Mouse (Mus musculus): ENCODE measurements at regions not wholly inside any gene's neighbourhood (a gene's known extent, or its start where the extent isn't known, plus 50 kb on each side); places are given as distances from the start of the nearest gene placed in this dataset.

- Histone ChIP-seq H3K4me1 (ENCODE audit: control insufficient read depth, insufficient read depth, low read length) (peaks cover 9% of the 10 kb centered on the region), H3K27ac (replicated peaks; ENCODE audit: low read depth, low read length) (peak overlapping the region; percentile 86), H3K4me3 (ENCODE audit: low read depth, low read length) (no peak overlapping the region), H3K36me3 (replicated peaks; ENCODE audit: control insufficient read depth, insufficient read depth, low read depth, low read length) (no peaks in the 10 kb centered on the region), H3K4me2 (ENCODE audit: low read depth, low read length) (peak overlapping the region; percentile 10; the same call in 1 of the 2 replicates), H3K9me3 (replicated peaks; ENCODE audit: control insufficient read depth, low read length) (no peaks in the 10 kb centered on the region), H3K9ac (replicated peaks; ENCODE audit: low read length) (peak overlapping the region; percentile 46), H3K27me3 (ENCODE audit: control insufficient read depth, insufficient read depth, low read length) (no peaks in the 10 kb centered on the region; the same call in 1 of the 2 replicates)
- DNase-seq (ENCODE audit: low spot score): peak; percentile 59
- 11% methylated on average over 3 of the region's 5 CpGs for WGBS
- ATAC-seq (replicated peaks; ENCODE audit: insufficient number of reproducible peaks, low FRiP score, low TSS enrichment, low read depth): peak; percentile 31
Measured at GRCm38 (mm10) chr5:111555312-111555957, 138.3 kb downstream of the Mn1 start.

DNA sequence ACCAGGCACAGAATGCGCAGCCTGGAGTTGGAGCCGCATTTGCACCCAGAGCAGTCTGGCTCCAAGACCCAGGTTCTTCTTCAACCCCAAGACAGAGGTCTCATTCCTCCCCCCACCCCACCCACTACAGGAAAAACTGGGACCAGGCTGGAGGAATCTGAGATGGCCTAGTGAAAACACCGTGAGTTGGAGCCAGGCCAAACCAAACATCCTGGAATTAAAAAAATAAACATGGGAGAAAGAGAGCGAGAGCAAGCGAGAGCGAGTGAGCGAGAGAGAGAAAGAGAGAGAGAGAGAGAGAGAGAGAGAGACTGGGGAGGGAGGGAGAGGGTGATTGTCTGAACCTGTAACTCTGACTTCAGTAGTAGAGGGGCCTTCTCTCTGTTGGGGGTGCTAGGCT is 138.8 kb downstream of the Mn1 start:
- Histone ChIP-seq H3K36me3 (replicated peaks; ENCODE audit: control insufficient read depth, insufficient read depth, low read depth, low read length) (no peaks in the 10 kb centered on the region), H3K4me3 (ENCODE audit: low read depth, low read length) (no peak overlapping the region), H3K27me3 (ENCODE audit: control insufficient read depth, insufficient read depth, low read length) (no peaks in the 10 kb centered on the region; the same call in 1 of the 2 replicates), H3K9ac (replicated peaks; ENCODE audit: low read length) (no peak overlapping the region), H3K4me1 (ENCODE audit: control insufficient read depth, insufficient read depth, low read length) (peaks cover 15% of the 10 kb centered on the region), H3K9me3 (replicated peaks; ENCODE audit: control insufficient read depth, low read length) (no peaks in the 10 kb centered on the region), H3K27ac (replicated peaks; ENCODE audit: low read depth, low read length) (peak overlapping the region; percentile 86), H3K4me2 (ENCODE audit: low read depth, low read length) (peak overlapping the region; percentile 10; the same call in 1 of the 2 replicates)
- 31% methylated on average over 7 of the region's 7 CpGs for WGBS
- DNase-seq (ENCODE audit: low spot score): peak; percentile 83
- peak; percentile 26; the same call in 1 of the 2 replicates for ATAC-seq (replicated peaks; ENCODE audit: insufficient number of reproducible peaks, low FRiP score, low TSS enrichment, low read depth)

- H3K9me3 ChIP-seq (replicated peaks; ENCODE audit: control insufficient read depth, low read length): no peaks in the 10 kb centered on the region
- no peak for DNase-seq (ENCODE audit: low spot score)
- no peaks in the 10 kb centered on the region for H3K36me3 ChIP-seq (replicated peaks; ENCODE audit: control insufficient read depth, insufficient read depth, low read depth, low read length)
- ATAC-seq (replicated peaks; ENCODE audit: insufficient number of reproducible peaks, low FRiP score, low TSS enrichment, low read depth): no peak
- H3K4me2 ChIP-seq (ENCODE audit: low read depth, low read length): no peak overlapping the region
- peaks cover 11% of the 10 kb centered on the region; the same call in 1 of the 2 replicates for H3K4me1 ChIP-seq (ENCODE audit: control insufficient read depth, insufficient read depth, low read length)
- no peaks in the 10 kb centered on the region; the same call in 1 of the 2 replicates for H3K27me3 ChIP-seq (ENCODE audit: control insufficient read depth, insufficient read depth, low read length)
- H3K4me3 ChIP-seq (ENCODE audit: low read depth, low read length): no peak overlapping the region
- no peak overlapping the region for H3K9ac ChIP-seq (replicated peaks; ENCODE audit: low read length)
- no peak overlapping the region for H3K27ac ChIP-seq (replicated peaks; ENCODE audit: low read depth, low read length)
- 55% methylated on average over 8 of the region's 9 CpGs for WGBS
Measured at GRCm38 (mm10) chr5:111560432-111560831, 143.3 kb downstream of the Mn1 start.

DNA sequence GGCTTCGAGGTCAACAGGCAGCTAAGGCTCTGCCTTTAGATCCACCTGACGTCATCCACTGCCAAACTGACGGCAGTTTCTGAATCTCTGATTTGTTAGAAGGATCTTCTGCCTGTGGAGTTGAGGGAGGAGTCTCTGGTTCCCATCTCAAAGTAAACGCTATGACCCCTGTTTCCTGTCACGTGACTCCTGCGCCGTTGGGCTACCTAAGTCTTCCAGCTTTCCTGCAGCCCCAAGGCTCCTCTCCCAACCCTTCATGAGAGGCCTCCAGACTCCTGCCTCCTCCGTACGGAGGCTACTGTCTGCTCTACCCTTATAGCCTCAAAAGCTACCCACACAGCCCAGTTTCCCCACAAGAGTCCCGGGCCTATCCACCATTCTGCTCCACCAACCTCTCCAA is 144.1 kb downstream of the Mn1 start:
- no peak overlapping the region for H3K27ac ChIP-seq (replicated peaks; ENCODE audit: low read depth, low read length)
- ATAC-seq (replicated peaks; ENCODE audit: insufficient number of reproducible peaks, low FRiP score, low TSS enrichment, low read depth) (no peak), DNase-seq (ENCODE audit: low spot score) (no peak)
- H3K9ac ChIP-seq (replicated peaks; ENCODE audit: low read length): no peak overlapping the region
- H3K9me3 ChIP-seq (replicated peaks; ENCODE audit: control insufficient read depth, low read length): no peaks in the 10 kb centered on the region
- no peak overlapping the region for H3K4me2 ChIP-seq (ENCODE audit: low read depth, low read length)
- WGBS: 61% methylated on average over 10 of the region's 10 CpGs
- no peaks in the 10 kb centered on the region; the same call in 1 of the 2 replicates for H3K27me3 ChIP-seq (ENCODE audit: control insufficient read depth, insufficient read depth, low read length)
- no peak overlapping the region for H3K4me3 ChIP-seq (ENCODE audit: low read depth, low read length)
- peaks cover 8% of the 10 kb centered on the region; the same call in 1 of the 2 replicates for H3K4me1 ChIP-seq (ENCODE audit: control insufficient read depth, insufficient read depth, low read length)
- H3K36me3 ChIP-seq (replicated peaks; ENCODE audit: control insufficient read depth, insufficient read depth, low read depth, low read length): no peaks in the 10 kb centered on the region

- Histone ChIP-seq H3K4me1 (ENCODE audit: control insufficient read depth, insufficient read depth, low read length) (peaks cover 14% of the 10 kb centered on the region), H3K27me3 (ENCODE audit: control insufficient read depth, insufficient read depth, low read length) (no peaks in the 10 kb centered on the region), H3K9me3 (replicated peaks; ENCODE audit: control insufficient read depth, low read length) (no peaks in the 10 kb centered on the region), H3K36me3 (replicated peaks; ENCODE audit: control insufficient read depth, insufficient read depth, low read depth, low read length) (no peaks in the 10 kb centered on the region), H3K27ac (replicated peaks; ENCODE audit: low read depth, low read length) (no peak overlapping the region), H3K4me3 (ENCODE audit: low read depth, low read length) (no peak overlapping the region), H3K9ac (replicated peaks; ENCODE audit: low read length) (no peak overlapping the region), H3K4me2 (ENCODE audit: low read depth, low read length) (no peak overlapping the region)
- DNase-seq (ENCODE audit: low spot score) (no peak), ATAC-seq (replicated peaks; ENCODE audit: insufficient number of reproducible peaks, low FRiP score, low TSS enrichment, low read depth) (no peak)
- 32% methylated on average over 10 of the region's 10 CpGs for whole genome bisulfite sequencing
Measured at GRCm38 (mm10) chr5:111570826-111571225, 153.7 kb downstream of the Mn1 start.

DNA sequence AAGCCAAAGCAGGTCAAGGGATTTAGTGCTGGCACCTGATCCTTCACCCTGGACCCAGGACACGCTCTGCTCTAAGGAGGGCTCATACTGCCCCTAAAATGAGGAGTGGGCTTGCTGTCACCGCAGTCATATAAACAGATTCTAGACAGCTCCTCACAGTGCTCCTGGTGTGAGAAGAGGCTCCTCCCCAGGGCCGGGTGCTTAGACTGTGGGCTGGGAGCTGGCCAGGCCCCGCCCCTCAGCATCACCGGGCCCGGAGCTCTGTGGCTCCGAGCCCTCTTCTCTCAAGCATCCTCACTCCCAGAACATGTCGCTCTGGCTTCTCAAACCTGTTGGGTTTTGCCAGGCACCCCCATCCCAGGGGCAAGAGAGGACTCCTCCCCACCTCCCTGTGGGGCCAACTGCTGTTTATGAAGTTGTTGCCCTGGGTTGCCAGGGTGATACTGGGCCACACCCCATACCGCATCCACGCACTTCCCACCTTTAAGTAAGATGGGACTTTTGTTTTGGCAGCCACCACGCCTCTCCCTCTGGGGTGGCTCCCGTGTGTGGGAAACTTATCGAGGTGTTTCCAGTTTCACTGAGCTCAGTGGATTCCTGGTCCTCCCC is 156.2 kb downstream of the Mn1 start:
- no peak overlapping the region for H3K27ac ChIP-seq (replicated peaks; ENCODE audit: low read depth, low read length)
- 22% methylated on average over 13 of the region's 13 CpGs for WGBS
- no peaks in the 10 kb centered on the region for H3K36me3 ChIP-seq (replicated peaks; ENCODE audit: control insufficient read depth, insufficient read depth, low read depth, low read length)
- no peak overlapping the region for H3K4me2 ChIP-seq (ENCODE audit: low read depth, low read length)
- no peaks in the 10 kb centered on the region for H3K9me3 ChIP-seq (replicated peaks; ENCODE audit: control insufficient read depth, low read length)
- H3K4me3 ChIP-seq (ENCODE audit: low read depth, low read length): no peak overlapping the region
- ATAC-seq (replicated peaks; ENCODE audit: insufficient number of reproducible peaks, low FRiP score, low TSS enrichment, low read depth): no peak; the same call in 1 of the 2 replicates
- peaks cover 23% of the 10 kb centered on the region for H3K4me1 ChIP-seq (ENCODE audit: control insufficient read depth, insufficient read depth, low read length)
- no peak overlapping the region for H3K9ac ChIP-seq (replicated peaks; ENCODE audit: low read length)
- DNase-seq (ENCODE audit: low spot score): no peak
- H3K27me3 ChIP-seq (ENCODE audit: control insufficient read depth, insufficient read depth, low read length): no peaks in the 10 kb centered on the region

GRCm38 (mm10) chr5:111574219-111574840 is 157.2 kb downstream of the Mn1 start:
- DNase-seq (ENCODE audit: low spot score): no peak
- Histone ChIP-seq H3K27me3 (ENCODE audit: control insufficient read depth, insufficient read depth, low read length) (no peaks in the 10 kb centered on the region), H3K9ac (replicated peaks; ENCODE audit: low read length) (peak overlapping the region; percentile 22; the same call in 1 of the 2 replicates), H3K9me3 (replicated peaks; ENCODE audit: control insufficient read depth, low read length) (no peaks in the 10 kb centered on the region), H3K4me1 (ENCODE audit: control insufficient read depth, insufficient read depth, low read length) (peaks cover 31% of the 10 kb centered on the region), H3K4me2 (ENCODE audit: low read depth, low read length) (no peak overlapping the region), H3K27ac (replicated peaks; ENCODE audit: low read depth, low read length) (peak overlapping the region; percentile 41), H3K4me3 (ENCODE audit: low read depth, low read length) (no peak overlapping the region), H3K36me3 (replicated peaks; ENCODE audit: control insufficient read depth, insufficient read depth, low read depth, low read length) (no peaks in the 10 kb centered on the region)
- WGBS: 14% methylated on average over 8 of the region's 8 CpGs
- no peak for ATAC-seq (replicated peaks; ENCODE audit: insufficient number of reproducible peaks, low FRiP score, low TSS enrichment, low read depth)

DNA sequence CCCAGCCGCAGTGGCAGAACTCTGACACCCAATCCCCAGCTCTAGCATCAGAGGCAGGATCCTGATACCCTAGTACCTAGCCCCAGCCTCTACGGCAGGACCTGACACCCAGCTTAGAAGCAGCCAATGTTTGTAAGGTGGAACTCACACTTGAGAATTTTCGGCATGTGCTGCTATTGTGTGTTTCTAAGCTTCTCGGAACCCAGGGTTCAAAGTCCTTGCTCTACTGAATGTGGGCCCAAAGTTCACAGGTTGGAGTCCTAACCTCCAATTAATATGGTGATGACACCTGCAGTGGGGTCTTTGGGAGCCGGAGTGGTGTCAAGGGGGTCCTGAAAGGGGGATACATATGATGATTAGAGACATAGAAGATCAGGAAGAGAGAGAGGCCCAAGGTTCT is 158.2 kb downstream of the Mn1 start:
- no peak overlapping the region for H3K27ac ChIP-seq (replicated peaks; ENCODE audit: low read depth, low read length)
- H3K9ac ChIP-seq (replicated peaks; ENCODE audit: low read length): no peak overlapping the region
- no peaks in the 10 kb centered on the region for H3K27me3 ChIP-seq (ENCODE audit: control insufficient read depth, insufficient read depth, low read length)
- 82% methylated on average over 5 of the region's 5 CpGs for WGBS
- DNase-seq (ENCODE audit: low spot score): no peak
- no peaks in the 10 kb centered on the region for H3K9me3 ChIP-seq (replicated peaks; ENCODE audit: control insufficient read depth, low read length)
- H3K36me3 ChIP-seq (replicated peaks; ENCODE audit: control insufficient read depth, insufficient read depth, low read depth, low read length): no peaks in the 10 kb centered on the region
- H3K4me2 ChIP-seq (ENCODE audit: low read depth, low read length): no peak overlapping the region
- no peak overlapping the region for H3K4me3 ChIP-seq (ENCODE audit: low read depth, low read length)
- H3K4me1 ChIP-seq (ENCODE audit: control insufficient read depth, insufficient read depth, low read length): peaks cover 31% of the 10 kb centered on the region
- no peak for ATAC-seq (replicated peaks; ENCODE audit: insufficient number of reproducible peaks, low FRiP score, low TSS enrichment, low read depth)
